Mouse (Mus musculus) liver, embryonic 14.5 days (tissue): Measurements from ENCODE around the gene Banp. TPM values are rescaled to one million over a fixed set of nuclear protein-coding genes. Genes with fewer than 3 reads are reported as not detected.

Experiments
- ATAC-seq: fragments of 200-750 bp; cut with Nextera tagmentation; 2 replicates; pipeline ENCODE4 v1.8.0; 2017; ENCODE audit warnings: moderate number of reproducible peaks, mild to moderate bottlenecking, moderate library complexity; ENCODE audit not compliant: insufficient read depth
- DNase-seq, 3 experiments: peaks; one replicate each; pipeline ENCODE4 v3.0.0-alpha.2; 2012 to 2013; ENCODE audit warnings: low read depth in 3 of 3, low spot score in 3 of 3
- H3K27ac ChIP-seq: fragments of 300-500 bp; sonication (generic); 2 replicates; pipeline ENCODE4 v1.5.1; 2014; ENCODE audit warnings: moderate library complexity, mild to moderate bottlenecking, control low read depth, inconsistent platforms
- H3K27me3 ChIP-seq: fragments of 300-500 bp; sonication (generic); 2 replicates; pipeline ENCODE4 v1.6.1; 2014; ENCODE audit warnings: mild to moderate bottlenecking, low read length, moderate library complexity; ENCODE audit not compliant: control insufficient read depth, insufficient read depth
- H3K36me3 ChIP-seq: fragments of 300-500 bp; sonication (generic); replicated peaks from 2 replicates; pipeline ENCODE4 v1.6.1; 2014; ENCODE audit warnings: low read depth; ENCODE audit not compliant: control insufficient read depth, insufficient read depth
- H3K4me1 ChIP-seq, 2 experiments: fragments of 200-500 bp in 1 of 2; fragments of 300-500 bp in 1 of 2; sonication (generic) in 1 of 2; replicated peaks; 2 replicates each; pipeline ENCODE4 v1.6.1; 2012 to 2014; ENCODE audit warnings: antibody characterized with exemption in 1 of 2, inconsistent platforms in 1 of 2, low read length in 1 of 2; ENCODE audit not compliant: control insufficient read depth in 2 of 2, insufficient read depth in 2 of 2
- H3K4me2 ChIP-seq: fragments of 300-500 bp; sonication (generic); 2 replicates; pipeline ENCODE4 v1.6.1; 2014; ENCODE audit warnings: low read depth, mild to moderate bottlenecking, control low read depth, moderate library complexity
- H3K4me3 ChIP-seq, 2 experiments: fragments of 200-500 bp in 1 of 2; fragments of 300-500 bp in 1 of 2; sonication (generic) in 1 of 2; 2 replicates each; pipeline ENCODE4 v1.5.1; 2012 to 2014; ENCODE audit warnings: low read depth in 2 of 2, low read length in 2 of 2, mild to moderate bottlenecking in 2 of 2, control low read depth in 1 of 2, inconsistent platforms in 1 of 2, moderate library complexity in 1 of 2; ENCODE audit not compliant: insufficient read depth in 1 of 2
- H3K9ac ChIP-seq: fragments of 300-500 bp; sonication (generic); replicated peaks from 2 replicates; pipeline ENCODE4 v1.6.1; 2014; ENCODE audit warnings: mild to moderate bottlenecking, control low read depth, moderate library complexity
- H3K9me3 ChIP-seq: fragments of 300-500 bp; sonication (generic); 2 replicates; pipeline ENCODE4 v1.6.1; 2016; ENCODE audit warnings: low read length, mixed read lengths; ENCODE audit not compliant: control insufficient read depth
- CTCF ChIP-seq: IDR thresholded peaks from 2 replicates; pipeline ENCODE4 v1.5.1; 2016; ENCODE audit warnings: antibody characterized with exemption, low read depth, control low read depth
- EP300 ChIP-seq: IDR thresholded peaks from 2 replicates; pipeline ENCODE4 v1.6.1; 2016; ENCODE audit warnings: antibody characterized with exemption, low read depth
- WGBS: fragments of 180-500 bp; shearing (Covaris S2); extraction: QIAGEN DNeasy Blood & Tissue Kit; methylation state at CpG from one replicate; pipeline ENCODE4 v1.1.7; 2014; ENCODE audit not compliant: insufficient replicate concordance; 5-methylcytosine and 5-hydroxymethylcytosine counted together
- polyA plus RNA-seq, 2 experiments: library from polyadenylated mRNA; depleted of rRNA in 1 of 2; stranded (reverse) in 1 of 2; unstranded in 1 of 2; fragments of >200 nt; fragmentation: Nextera tagmentation in 1 of 2; extraction: Ambion mirVana in 1 of 2; gene quantifications; 2 replicates each; pipeline versions ENCODE4 v1.2.1 to v1.2.3; 2012 to 2014

The Banp gene
- polyA plus RNA-seq, 2 experiments = 13.6 to 20.8 TPM

GRCm38 (mm10) chr8:121909148-121909541, 40.4 kb upstream of the Banp start:
- ATAC-seq (no peak), DNase-seq (no peak)
- H3K27me3 ChIP-seq = no peaks in the 10 kb centered on the region
- H3K27ac ChIP-seq = no peak overlapping the region
- H3K4me3 ChIP-seq = no peak overlapping the region
- H3K36me3 ChIP-seq = peaks cover 14% of the 10 kb centered on the region
- no peak for TF ChIP-seq CTCF
- TF ChIP-seq EP300 = no peak
- WGBS = 44% methylated on average over 8 of the region's 8 CpGs
- no peaks in the 10 kb centered on the region for H3K9me3 ChIP-seq
- H3K4me1 ChIP-seq = peaks cover 34 to 42% of the 10 kb centered on the region in 2 experiments
- H3K9ac ChIP-seq = no peak overlapping the region
- H3K4me2 ChIP-seq = no peak overlapping the region; the same call in 1 of the 2 replicates

GRCm38 (mm10) chr8:121909663-121910062, 39.9 kb upstream of the Banp start:
- peak; percentile 82 for TF ChIP-seq CTCF
- peak; percentile 36; the same call in 1 of the 2 replicates for TF ChIP-seq EP300
- peaks cover 29 to 37% of the 10 kb centered on the region in 2 experiments for H3K4me1 ChIP-seq
- WGBS = 1% methylated on average over 6 of the region's 6 CpGs
- no peak overlapping the region for H3K27ac ChIP-seq
- no peak overlapping the region for H3K4me3 ChIP-seq
- no peaks in the 10 kb centered on the region for H3K27me3 ChIP-seq
- no peak overlapping the region for H3K9ac ChIP-seq
- peak; percentile 64 to 71 (median 67) for DNase-seq
- H3K4me2 ChIP-seq = peak overlapping the region; percentile 4; the same call in 1 of the 2 replicates
- no peak for ATAC-seq
- H3K9me3 ChIP-seq = no peaks in the 10 kb centered on the region
- peaks cover 9% of the 10 kb centered on the region for H3K36me3 ChIP-seq

GRCm38 (mm10) chr8:121911400-121911799, 38.1 kb upstream of the Banp start:
- Histone ChIP-seq H3K27me3 (no peaks in the 10 kb centered on the region), H3K4me3 (no peak overlapping the region), H3K27ac (no peak overlapping the region), H3K36me3 (no peaks in the 10 kb centered on the region), H3K4me2 (no peak overlapping the region), H3K9ac (no peak overlapping the region; the same call in 1 of the 2 replicates), H3K4me1 (peaks cover 19 to 27% of the 10 kb centered on the region in 2 experiments), H3K9me3 (no peaks in the 10 kb centered on the region)
- DNase-seq (no peak), ATAC-seq (no peak)
- TF ChIP-seq CTCF (no peak), EP300 (no peak)
- 72% methylated on average over 6 of the region's 6 CpGs for WGBS

- Histone ChIP-seq H3K4me1 (peaks cover 19 to 27% of the 10 kb centered on the region in 2 experiments), H3K27me3 (no peaks in the 10 kb centered on the region), H3K9ac (no peak overlapping the region), H3K9me3 (no peaks in the 10 kb centered on the region), H3K4me2 (no peak overlapping the region), H3K36me3 (no peaks in the 10 kb centered on the region), H3K4me3 (no peak overlapping the region), H3K27ac (no peak overlapping the region)
- DNase-seq (no peak), ATAC-seq (no peak)
- 51% methylated on average over 7 of the region's 7 CpGs for WGBS
- TF ChIP-seq CTCF (no peak), EP300 (no peak)
Observed at GRCm38 (mm10) chr8:121911987-121912386, 37.6 kb upstream of the Banp start.

GRCm38 (mm10) chr8:121912831-121913230, 36.7 kb upstream of the Banp start:
- Histone ChIP-seq H3K9ac (no peak overlapping the region), H3K4me1 (peaks cover 19 to 26% of the 10 kb centered on the region in 2 experiments), H3K9me3 (no peaks in the 10 kb centered on the region), H3K36me3 (no peaks in the 10 kb centered on the region), H3K4me2 (no peak overlapping the region), H3K27ac (no peak overlapping the region), H3K27me3 (no peaks in the 10 kb centered on the region), H3K4me3 (no peak overlapping the region)
- ATAC-seq (0 out of 2 replicates have a peak, but pooled peaks have one; percentile 29), DNase-seq (no peak)
- WGBS = 41% methylated on average over 3 of the region's 3 CpGs
- TF ChIP-seq CTCF = no peak
- peak; percentile 48; the same call in 1 of the 2 replicates for TF ChIP-seq EP300
